14 mouse cellular contexts compared by ENCODE assay signal in the genomic region with DNA sequence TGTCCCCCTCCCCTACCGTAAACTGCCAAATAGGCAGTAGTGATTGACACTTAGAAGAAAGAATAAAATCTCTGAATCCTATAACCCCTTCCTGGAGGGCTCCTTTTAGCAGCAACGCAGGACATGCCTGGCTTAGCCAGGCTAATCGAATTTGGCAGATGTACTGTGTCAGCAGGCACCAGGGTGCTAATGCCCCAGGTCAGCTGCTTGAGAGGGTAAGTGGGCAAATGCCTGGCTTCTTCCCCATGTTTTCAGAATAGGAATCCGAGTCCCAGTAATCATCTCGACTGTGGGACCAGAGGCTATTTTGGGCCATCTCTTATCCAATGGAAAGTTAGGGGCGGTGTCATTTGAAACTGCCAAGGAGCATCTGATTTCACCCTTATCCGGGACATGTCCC.
DNase-seq lines count a peak whose midpoint lies in the region; ATAC-seq and TF ChIP-seq lines count a peak whose summit lies in the region.
"Had no signal": no experiment of that assay in that cellular context is flagged by ENCODE, and none has a peak within 500 bp of the region (broad histone marks: within the 10 kb centered on the region; RNA-seq: fewer than 3 reads in every experiment).

No protein-coding gene starts in this region.

- 46% methylated on average over 7 of the region's 7 CpGs for WGBS in kidney, adult 2 months
- 43% methylated on average over 7 of the region's 7 CpGs for WGBS in midbrain, postnatal 0 days

- H3K4me1 ChIP-seq in kidney, adult 2 months (ENCODE audit: control insufficient read depth, insufficient read depth, low read length), result peaks cover 13% of the 10 kb centered on the region; the same call in 1 of the 2 replicates
- no peaks in the 10 kb centered on the region for H3K4me1 ChIP-seq in midbrain, postnatal 0 days (ENCODE audit: insufficient read depth, low read length)
- H3K4me1 ChIP-seq: forebrain, embryonic 15.5 days; hindbrain, embryonic 13.5 days had no signal

- H3K9ac ChIP-seq in midbrain, postnatal 0 days (replicated peaks; ENCODE audit: low read length, poor library complexity, severe bottlenecking), result no peak overlapping the region
- H3K9ac ChIP-seq: forebrain, embryonic 15.5 days; hindbrain, embryonic 13.5 days; liver, postnatal 0 days had no signal

- intact Hi-C loops in left cerebral cortex, postnatal 4 days (cut with DNase I), result no loop called here

- H3K4me3 ChIP-seq in kidney, adult 2 months (ENCODE audit: insufficient read depth, low read depth, low read length), result no peak overlapping the region
- no peak overlapping the region for H3K4me3 ChIP-seq in midbrain, postnatal 0 days (ENCODE audit: low read depth, low read length)
- H3K4me3 ChIP-seq: forebrain, embryonic 15.5 days; hindbrain, embryonic 13.5 days; left cerebral cortex, adult 2 months had no signal

- TF ChIP-seq POLR2A in kidney, adult 2 months (IDR thresholded peaks at IDR 0.05; ENCODE audit: low read depth, low read length), result no peak

- H3K27me3 ChIP-seq in kidney, adult 2 months (replicated peaks; ENCODE audit: control insufficient read depth, insufficient read depth, low read length), result no peaks in the 10 kb centered on the region
- no peaks in the 10 kb centered on the region for H3K27me3 ChIP-seq in midbrain, postnatal 0 days (ENCODE audit: insufficient read depth, low read length)
- H3K27me3 ChIP-seq: forebrain, embryonic 15.5 days; hindbrain, embryonic 13.5 days had no signal

- DNase-seq in gastrocnemius, adult 18-20 months (ENCODE audit: low spot score), result peak; percentile 4
- no peak for DNase-seq in gastrocnemius, postnatal 4 days (ENCODE audit: low spot score in 2 of 2)
- DNase-seq in left cerebral cortex, postnatal 4 days, result peak; percentile 6
- DNase-seq in left cerebral cortex, adult 18-20 months (ENCODE audit: low spot score in 2 of 2), result no peak
- DNase-seq in kidney, adult 2 months, result peak; percentile 63
- peak; percentile 6 for DNase-seq in midbrain, postnatal 0 days (ENCODE audit: low spot score)
- no peak for DNase-seq in left cerebral cortex, adult 11 months (ENCODE audit: low spot score)
- DNase-seq: cerebellum, adult 8-10 months; liver, postnatal 0 days; thymus, postnatal 14 days had no signal

- no peaks in the 10 kb centered on the region for H3K9me3 ChIP-seq in midbrain, postnatal 0 days (ENCODE audit: low read length)
- H3K9me3 ChIP-seq: forebrain, embryonic 15.5 days; hindbrain, embryonic 13.5 days had no signal

- no peak overlapping the region for H3K4me2 ChIP-seq in midbrain, postnatal 0 days (ENCODE audit: low read depth, low read length, poor library complexity, severe bottlenecking)
- H3K4me2 ChIP-seq: forebrain, embryonic 15.5 days; hindbrain, embryonic 13.5 days had no signal

- no peak for ATAC-seq in midbrain, postnatal 0 days (ENCODE audit: low FRiP score)
- ATAC-seq in erythroid progenitor cell, adult 5-6 weeks (replicated peaks; ENCODE audit: low FRiP score, poor library complexity, severe bottlenecking), result no peak
- ATAC-seq: forebrain, embryonic 15.5 days had no signal

- no peak for TF ChIP-seq CTCF in kidney, adult 2 months (conservative IDR thresholded peaks at IDR 0.05; ENCODE audit: insufficient read depth, insufficient read length, low read depth, low read length)
- no peak for TF ChIP-seq CTCF in midbrain, postnatal 0 days (IDR thresholded peaks at IDR 0.05)

- H3K27ac ChIP-seq in kidney, adult 2 months (ENCODE audit: insufficient read depth, low read depth, low read length), result peak overlapping the region; percentile 4; the same call in 1 of the 2 replicates
- no peak overlapping the region for H3K27ac ChIP-seq in midbrain, postnatal 0 days (ENCODE audit: low read depth, low read length)
- H3K27ac ChIP-seq: forebrain, embryonic 15.5 days; hindbrain, embryonic 13.5 days; left cerebral cortex, adult 2 months had no signal

- H3K36me3 ChIP-seq in kidney, adult 2 months (ENCODE audit: control insufficient read depth, insufficient read depth, low read length), result no peaks in the 10 kb centered on the region
- no peaks in the 10 kb centered on the region for H3K36me3 ChIP-seq in midbrain, postnatal 0 days (ENCODE audit: insufficient read depth, low read length)
- H3K36me3 ChIP-seq: forebrain, embryonic 15.5 days; hindbrain, embryonic 13.5 days had no signal

Comparison
In these comparisons a context has a peak if more than half of its experiments do, and no peak if none do; other contexts are left out.
1. DNase-seq: peak in gastrocnemius, adult 18-20 months (single experiment), left cerebral cortex, postnatal 4 days (single experiment), kidney, adult 2 months (single experiment) and midbrain, postnatal 0 days (single experiment); none in gastrocnemius, postnatal 4 days (0 of 2), left cerebral cortex, adult 18-20 months (0 of 2) and left cerebral cortex, adult 11 months (single experiment).